Mouse (Mus musculus): Measurements from ENCODE around the gene 2210016L21Rik. TPM values are rescaled to one million over a fixed set of nuclear protein-coding genes. Genes with fewer than 3 reads are reported as not detected.
A peak's percentile ranks its signal among the peaks of the same experiment; 100 is the strongest.

Gene 2210016L21Rik
- total and polyA plus RNA-seq, 3 experiments: 16.2 to 46.1 TPM; not detected in 1

GRCm38 (mm10) chr5:114921551-114922365, 20.2 kb upstream of the 2210016L21Rik start:
- Histone ChIP-seq H3K79me2 (ENCODE audit: control insufficient read depth, insufficient read depth, low read length, poor library complexity) (peaks cover 3% of the 10 kb centered on the region; the same call in 1 of the 2 replicates), H3K27me3 (ENCODE audit: control insufficient read depth in 1 of 2, insufficient read depth in 2 of 2, low read length in 2 of 2) (no peaks in the 10 kb centered on the region), H3K36me3 (ENCODE audit: control insufficient read depth in 1 of 2, insufficient read depth in 2 of 2, low read length in 2 of 2) (peaks cover 0 to 25% of the 10 kb centered on the region in 2 experiments; a peak in 2 of 4 replicates), H3K9me3 (replicated peaks; ENCODE audit: insufficient read depth, low read length) (no peaks in the 10 kb centered on the region), H3K27ac (ENCODE audit: control insufficient read depth, low read depth, low read length) (peak overlapping the region; percentile 98), H3K4me3 (ENCODE audit: control insufficient read depth in 1 of 2, insufficient read depth in 1 of 2, low read depth in 2 of 2, low read length in 2 of 2) (peak overlapping the region; percentile 50 to 74), H3K4me1 (ENCODE audit: control insufficient read depth in 1 of 2, insufficient read depth in 2 of 2, low read length in 2 of 2) (peaks cover 5 to 43% of the 10 kb centered on the region in 2 experiments), H3K9ac (ENCODE audit: control insufficient read depth, low read depth, low read length, poor library complexity, severe bottlenecking) (peak overlapping the region; percentile 78)
- DNase-seq (ENCODE audit: low read depth, low spot score): peak; percentile 97
- TF ChIP-seq HCFC1 (IDR thresholded peaks at IDR 0.05; ENCODE audit: low read depth, low read length): peak; percentile 57
- 0 out of 2 replicates have a peak, but pooled peaks have one; percentile 4 for TF ChIP-seq ZC3H11A (IDR thresholded peaks at IDR 0.05; ENCODE audit: low read depth, low read length)
- TF ChIP-seq MAX (IDR thresholded peaks at IDR 0.05; ENCODE audit: low read length): peak; percentile 96
- no peak for TF ChIP-seq CHD2 (IDR thresholded peaks at IDR 0.05; ENCODE audit: low read length)
- TF ChIP-seq MXI1 (IDR thresholded peaks at IDR 0.05; ENCODE audit: low read depth, low read length): peak; percentile 91
- no peak for TF ChIP-seq NRF1 (IDR thresholded peaks at IDR 0.05; ENCODE audit: insufficient read depth, low read depth, low read length, poor library complexity, severe bottlenecking)
- TF ChIP-seq ZKSCAN1 (IDR thresholded peaks at IDR 0.05; ENCODE audit: low read depth, low read length): no peak
- peak; percentile 83 for TF ChIP-seq TAL1 (IDR thresholded peaks at IDR 0.05; ENCODE audit: low read length)
- TF ChIP-seq MYB (IDR thresholded peaks at IDR 0.05; ENCODE audit: low read depth, low read length): peak; percentile 2; the same call in 1 of the 2 replicates
- TF ChIP-seq USF1 (IDR thresholded peaks at IDR 0.05; ENCODE audit: low read depth, low read length): peak; percentile 90
- TF ChIP-seq TCF12 (IDR thresholded peaks at IDR 0.05; ENCODE audit: low read depth, low read length): peak; percentile 71; the same call in 1 of the 2 replicates
- TF ChIP-seq POLR2AphosphoS2 (IDR thresholded peaks at IDR 0.05; ENCODE audit: low read length): peak; percentile 73
- TF ChIP-seq USF2 (IDR thresholded peaks at IDR 0.05; ENCODE audit: borderline replicate concordance in 1 of 2, insufficient read depth in 1 of 2, low read depth in 1 of 2, low read length in 2 of 2): peak in 1 of 2 experiments; percentile 58; a peak in 1 of 4 replicates
- peak; percentile 63 to 79; a peak in 3 of 4 replicates for TF ChIP-seq EP300 (IDR thresholded peaks at IDR 0.05; ENCODE audit: low read depth in 1 of 2, low read length in 2 of 2)
- no peak for TF ChIP-seq MAZ (IDR thresholded peaks at IDR 0.05; ENCODE audit: low read depth, low read length)
- peak; percentile 75 for TF ChIP-seq ELF1 (IDR thresholded peaks at IDR 0.05; ENCODE audit: low read depth, low read length)
- no peak for TF ChIP-seq CHD1 (IDR thresholded peaks at IDR 0.05; ENCODE audit: low read depth, low read length)
- peak; percentile 75 to 80 for TF ChIP-seq POLR2A (IDR thresholded peaks at IDR 0.05; ENCODE audit: control insufficient read depth in 1 of 2, insufficient read depth in 1 of 2, low read depth in 1 of 2, low read length in 2 of 2, poor library complexity in 1 of 2)
- TF ChIP-seq E2F4 (IDR thresholded peaks at IDR 0.05; ENCODE audit: borderline replicate concordance, low read depth, low read length): no peak
- TF ChIP-seq BHLHE40 (IDR thresholded peaks at IDR 0.05; ENCODE audit: borderline replicate concordance, low read depth, low read length): peak; percentile 87
- TF ChIP-seq RCOR1 (IDR thresholded peaks at IDR 0.05; ENCODE audit: low read depth, low read length): peak; percentile 17; the same call in 1 of the 2 replicates
- no peak for TF ChIP-seq GABPA (IDR thresholded peaks at IDR 0.05; ENCODE audit: low read depth, low read length)
- no peak for TF ChIP-seq MEF2A (IDR thresholded peaks at IDR 0.05; ENCODE audit: extremely low read depth, insufficient replicate concordance, low read depth, low read length, poor library complexity, severe bottlenecking)
- TF ChIP-seq JUND (IDR thresholded peaks at IDR 0.05; ENCODE audit: low read depth, low read length): no peak
- peak; percentile 80; the same call in 1 of the 2 replicates for TF ChIP-seq SIN3A (IDR thresholded peaks at IDR 0.05; ENCODE audit: low read length)
- peak; percentile 79 for TF ChIP-seq ETS1 (IDR thresholded peaks at IDR 0.05; ENCODE audit: low read depth, low read length)
- TF ChIP-seq MYC (IDR thresholded peaks at IDR 0.05; ENCODE audit: low read depth, low read length): peak; percentile 97
- TF ChIP-seq RAD21 (IDR thresholded peaks at IDR 0.05; ENCODE audit: low read depth, low read length): peak; percentile 20
- peak; percentile 64 for TF ChIP-seq NELFE (IDR thresholded peaks at IDR 0.05; ENCODE audit: low read depth, low read length)
- TF ChIP-seq MAFK (IDR thresholded peaks at IDR 0.05; ENCODE audit: borderline replicate concordance, low read depth, low read length): no peak
- peak in 2 of 3 experiments; percentile 25 to 44; a peak in 3 of 6 replicates for TF ChIP-seq CTCF (IDR thresholded peaks at IDR 0.05 in 2 of 3, conservative IDR thresholded peaks at IDR 0.05 in 1 of 3; ENCODE audit: control insufficient read depth in 1 of 3, insufficient read depth in 1 of 3, low read depth in 2 of 3, low read length in 3 of 3, poor library complexity in 1 of 3, severe bottlenecking in 1 of 3)
- TF ChIP-seq ZNF384 (IDR thresholded peaks at IDR 0.05; ENCODE audit: low read depth, low read length): 0 out of 2 replicates have a peak, but pooled peaks have one; percentile 1
- TF ChIP-seq ZMIZ1 (IDR thresholded peaks at IDR 0.05; ENCODE audit: low read depth, low read length): peak; percentile 84
- TF ChIP-seq SMC3 (IDR thresholded peaks at IDR 0.05; ENCODE audit: low read depth, low read length): peak; percentile 31
- peak; percentile 62 for TF ChIP-seq GATA1 (IDR thresholded peaks at IDR 0.05; ENCODE audit: low read depth, low read length)

Data from MEL (cell line).